Comparison of ENCODE assay signal across 26 mouse cellular contexts in genomic region chr4:13287372-13287771, GRCm38 (mm10).
DNase-seq lines count a peak whose midpoint lies in the region; ATAC-seq and TF ChIP-seq lines count a peak whose summit lies in the region.
"Had no signal": no experiment of that assay in that cellular context is flagged by ENCODE, and none has a peak within 500 bp of the region (broad histone marks: within the 10 kb centered on the region; RNA-seq: fewer than 3 reads in every experiment).

No protein-coding gene starts in this region.

- no peaks in the 10 kb centered on the region for H3K36me3 ChIP-seq in hindbrain, embryonic 12.5 days
- no peaks in the 10 kb centered on the region for H3K36me3 ChIP-seq in hindbrain, embryonic 14.5 days (replicated peaks; ENCODE audit: control insufficient read depth, insufficient read depth)
- no peaks in the 10 kb centered on the region for H3K36me3 ChIP-seq in myocyte (ENCODE audit: control insufficient read depth, insufficient read depth)
- H3K36me3 ChIP-seq: forebrain, embryonic 10.5 days; heart, embryonic 12.5 days; heart, embryonic 15.5 days; intestine, embryonic 15.5 days had no signal

- no peak overlapping the region for H3K9ac ChIP-seq in hindbrain, embryonic 12.5 days
- no peak overlapping the region for H3K9ac ChIP-seq in hindbrain, embryonic 14.5 days
- H3K9ac ChIP-seq: forebrain, postnatal 0 days; heart, embryonic 12.5 days; heart, embryonic 15.5 days; intestine, embryonic 15.5 days had no signal

- no peak for TF ChIP-seq POLR2A in myocyte (IDR thresholded peaks at IDR 0.05; ENCODE audit: insufficient read length, low read depth)

- H3K9me3 ChIP-seq in hindbrain, embryonic 12.5 days (replicated peaks) = no peaks in the 10 kb centered on the region
- H3K9me3 ChIP-seq in hindbrain, embryonic 14.5 days (ENCODE audit: control insufficient read depth, low read length) = no peaks in the 10 kb centered on the region
- H3K9me3 ChIP-seq: forebrain, embryonic 10.5 days; heart, embryonic 12.5 days; heart, embryonic 15.5 days; intestine, embryonic 15.5 days had no signal

- no peaks in the 10 kb centered on the region for H3K79me2 ChIP-seq in myocyte (ENCODE audit: control insufficient read depth, insufficient read depth)

- H3K27me3 ChIP-seq in hindbrain, embryonic 12.5 days = no peaks in the 10 kb centered on the region
- H3K27me3 ChIP-seq in hindbrain, embryonic 14.5 days (ENCODE audit: control insufficient read depth, insufficient read depth, low read length) = no peaks in the 10 kb centered on the region
- no peaks in the 10 kb centered on the region for H3K27me3 ChIP-seq in myocyte (ENCODE audit: control insufficient read depth, insufficient read depth, insufficient read length)
- H3K27me3 ChIP-seq: heart, embryonic 12.5 days; heart, embryonic 15.5 days; intestine, embryonic 15.5 days had no signal

- H3K27ac ChIP-seq in hindbrain, embryonic 12.5 days = peak overlapping the region; percentile 17; the same call in 1 of the 2 replicates
- H3K27ac ChIP-seq in hindbrain, embryonic 14.5 days = no peak overlapping the region
- H3K27ac ChIP-seq: forebrain, embryonic 10.5 days; gastrocnemius, adult 2 months; heart, embryonic 15.5 days; intestine, embryonic 15.5 days had no signal

- DNase-seq in hindbrain, embryonic 14.5 days (ENCODE audit: low spot score) = no peak
- DNase-seq in A20 (ENCODE audit: low read depth, low spot score) = peak; percentile 46
- no peak for DNase-seq in gastrocnemius, postnatal 4 days (ENCODE audit: low spot score in 2 of 2)
- DNase-seq in adrenal gland, postnatal 4 days (ENCODE audit: low spot score in 2 of 2) = no peak
- DNase-seq: adrenal gland, adult 2 months; adrenal gland, postnatal 14 days; B cell, adult 2 months; cerebellum, adult 11-12 months; cerebellum, adult 8-10 months; cerebellum, postnatal 10 days; cerebellum, postnatal 36 days; gastrocnemius, adult 2 months; gastrocnemius, postnatal 14 days; heart, adult 18-20 months; heart, postnatal 10 days; heart, postnatal 36 days; kidney, adult 11 months had no signal

- no peak for ATAC-seq in hindbrain, embryonic 12.5 days (ENCODE audit: low FRiP score)
- ATAC-seq in hindbrain, embryonic 14.5 days (ENCODE audit: low FRiP score) = no peak
- ATAC-seq in common myeloid progenitor, adult 5-6 weeks (replicated peaks; ENCODE audit: low read depth, poor library complexity, severe bottlenecking) = peak; percentile 95
- ATAC-seq: hindbrain, embryonic 16.5 days; intestine, embryonic 15.5 days had no signal

- H3K4me2 ChIP-seq in hindbrain, embryonic 12.5 days (replicated peaks) = no peak overlapping the region
- no peak overlapping the region for H3K4me2 ChIP-seq in hindbrain, embryonic 14.5 days (replicated peaks)
- peak overlapping the region; percentile 19 for H3K4me2 ChIP-seq in myocyte (ENCODE audit: low read depth)
- H3K4me2 ChIP-seq: heart, embryonic 12.5 days; heart, embryonic 15.5 days; intestine, embryonic 15.5 days had no signal

- no peak overlapping the region for H3ac ChIP-seq in myocyte (ENCODE audit: control insufficient read depth, insufficient read length)

- peaks cover 7% of the 10 kb centered on the region for H3K4me1 ChIP-seq in hindbrain, embryonic 12.5 days
- no peaks in the 10 kb centered on the region for H3K4me1 ChIP-seq in hindbrain, embryonic 14.5 days (replicated peaks; ENCODE audit: control insufficient read depth, insufficient read depth, low read length)
- H3K4me1 ChIP-seq: forebrain, embryonic 10.5 days; heart, embryonic 12.5 days; heart, embryonic 15.5 days; intestine, embryonic 15.5 days had no signal

- 83% methylated on average over 8 of the region's 8 CpGs for WGBS in hindbrain, embryonic 12.5 days
- 82% methylated on average over 8 of the region's 8 CpGs for WGBS in hindbrain, embryonic 14.5 days

- no peak overlapping the region for H3K4me3 ChIP-seq in hindbrain, embryonic 12.5 days
- no peak overlapping the region for H3K4me3 ChIP-seq in hindbrain, embryonic 14.5 days (replicated peaks; ENCODE audit: low read length)
- H3K4me3 ChIP-seq in myocyte = no peak overlapping the region
- H3K4me3 ChIP-seq: forebrain, embryonic 10.5 days; gastrocnemius, adult 2 months; heart, embryonic 12.5 days; heart, embryonic 15.5 days; intestine, embryonic 15.5 days had no signal

TF ChIP-seq in myocyte, 11 proteins besides CTCF, POLR2A, EP300 and RAD21:
- TF ChIP-seq SRF (IDR thresholded peaks at IDR 0.05; ENCODE audit: control insufficient read depth, insufficient read length, low read depth) (no peak), USF1 (IDR thresholded peaks at IDR 0.05; ENCODE audit: low read depth) (no peak), CEBPB (IDR thresholded peaks at IDR 0.05; ENCODE audit: insufficient read depth, poor library complexity, severe bottlenecking) (no peak), MYOD1 (IDR thresholded peaks at IDR 0.05; ENCODE audit: control insufficient read depth in 1 of 3, insufficient read length in 2 of 3, low read depth in 2 of 3) (no peak), REST (IDR thresholded peaks at IDR 0.05; ENCODE audit: insufficient read depth, insufficient read length) (no peak)
